Mouse (Mus musculus) midbrain, embryonic 11.5 days (tissue): ENCODE measurements around the gene Kpna6. TPM values are rescaled to one million over a fixed set of nuclear protein-coding genes. Genes with fewer than 3 reads are reported as not detected.

Source experiments
- ATAC-seq: fragments of 200-750 bp; cut with Nextera tagmentation; 2 replicates; pipeline ENCODE4 v1.8.0; 2017; ENCODE audit warnings: moderate TSS enrichment, moderate library complexity; ENCODE audit not compliant: low FRiP score
- DNase-seq: peaks from one replicate; pipeline ENCODE4 v3.0.0; 2015; ENCODE audit warnings: low spot score; ENCODE audit errors: missing footprints
- H3K27ac ChIP-seq: fragments of 300-500 bp; sonication (generic); 2 replicates; pipeline ENCODE4 v1.5.1; 2014; ENCODE audit warnings: low read depth, low read length
- H3K27me3 ChIP-seq: fragments of 300-500 bp; sonication (generic); 2 replicates; pipeline ENCODE4 v1.6.1; 2014; ENCODE audit warnings: mild to moderate bottlenecking, low read length, moderate library complexity, mixed read lengths; ENCODE audit not compliant: control insufficient read depth, insufficient read depth
- H3K36me3 ChIP-seq: fragments of 300-500 bp; sonication (generic); 2 replicates; pipeline ENCODE4 v1.6.1; 2014; ENCODE audit warnings: mild to moderate bottlenecking, low read length, moderate library complexity, mixed read lengths; ENCODE audit not compliant: control insufficient read depth, insufficient read depth
- H3K4me1 ChIP-seq: fragments of 300-500 bp; sonication (generic); 2 replicates; pipeline ENCODE4 v1.6.1; 2014; ENCODE audit warnings: low read length; ENCODE audit not compliant: control insufficient read depth, insufficient read depth
- H3K4me2 ChIP-seq: fragments of 300-500 bp; sonication (generic); 2 replicates; pipeline ENCODE4 v1.6.1; 2014; ENCODE audit warnings: mild to moderate bottlenecking, moderate library complexity
- H3K4me3 ChIP-seq: fragments of 300-500 bp; sonication (generic); 2 replicates; pipeline ENCODE4 v1.5.1; 2014; ENCODE audit warnings: low read depth, low read length
- H3K9ac ChIP-seq: fragments of 300-500 bp; sonication (generic); 2 replicates; pipeline ENCODE4 v1.6.1; 2014; ENCODE audit warnings: low read length
- H3K9me3 ChIP-seq: fragments of 300-500 bp; sonication (generic); 2 replicates; pipeline ENCODE4 v1.6.1; 2016; ENCODE audit warnings: low read length; ENCODE audit not compliant: control insufficient read depth
- WGBS: fragments of 180-500 bp; shearing (Covaris S2); extraction: QIAGEN DNeasy Blood & Tissue Kit; methylation state at CpG from one replicate; pipeline ENCODE4 v1.1.7; 2014; 5-methylcytosine and 5-hydroxymethylcytosine counted together
- polyA plus RNA-seq: library from polyadenylated mRNA; unstranded; fragments of >200 nt; fragmentation: Nextera tagmentation; extraction: Ambion mirVana; gene quantifications from 2 replicates; pipeline ENCODE4 v1.2.1, GENCODE M21; 2014

The Kpna6 gene
- polyA plus RNA-seq, 1 experiment from 2014 or later = 14.9 TPM

DNA sequence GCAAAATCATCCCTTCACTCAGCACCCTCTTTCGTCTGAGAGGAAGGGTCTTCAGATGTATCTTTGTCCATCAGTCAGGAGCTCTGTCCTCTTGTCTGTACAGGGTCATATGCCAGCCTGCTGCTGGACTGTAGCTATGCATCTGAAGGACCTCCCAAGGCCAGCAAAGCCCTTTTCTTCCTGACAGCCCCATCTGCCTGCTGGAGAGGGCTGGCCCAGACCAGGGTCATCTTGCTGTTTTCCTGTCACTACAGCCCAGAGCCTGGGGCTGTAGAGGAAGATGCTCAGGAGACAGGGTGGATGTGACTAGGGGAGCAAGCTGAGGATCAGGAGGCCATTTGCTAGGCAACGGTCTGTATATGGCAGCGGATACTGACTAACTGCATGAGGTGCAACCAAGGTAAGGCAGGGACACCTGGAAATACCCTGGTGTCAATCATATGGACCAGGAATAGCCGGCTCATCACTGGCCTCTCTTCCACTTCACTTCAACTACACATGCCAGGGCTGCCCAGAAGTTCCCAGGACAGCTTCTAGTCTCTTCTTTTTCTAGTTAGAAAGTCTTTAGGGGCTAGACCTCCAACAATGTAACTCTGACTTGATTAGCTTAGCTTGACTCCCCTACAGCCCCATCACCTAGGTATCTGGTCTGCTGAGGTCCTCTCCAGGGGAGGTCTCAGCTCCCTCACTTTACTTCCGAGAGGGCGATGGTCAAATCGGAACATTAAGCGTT, 49.6 kb downstream of the Kpna6 start:
- no peak for DNase-seq
- H3K9me3 ChIP-seq = no peaks in the 10 kb centered on the region
- H3K9ac ChIP-seq = peak overlapping the region; percentile 70
- H3K36me3 ChIP-seq = peaks cover 6% of the 10 kb centered on the region
- H3K4me1 ChIP-seq = peaks cover 32% of the 10 kb centered on the region
- H3K4me3 ChIP-seq = peak overlapping the region; percentile 51
- peak overlapping the region; percentile 78 for H3K27ac ChIP-seq
- WGBS = 20% methylated on average over 8 of the region's 8 CpGs
- no peak for ATAC-seq
- H3K4me2 ChIP-seq = peak overlapping the region; percentile 64
- H3K27me3 ChIP-seq = no peaks in the 10 kb centered on the region

- no peak for ATAC-seq
- Histone ChIP-seq H3K4me2 (peak overlapping the region; percentile 64), H3K27ac (no peak overlapping the region), H3K9ac (peak overlapping the region; percentile 70; the same call in 1 of the 2 replicates), H3K36me3 (peaks cover 3% of the 10 kb centered on the region; the same call in 1 of the 2 replicates), H3K4me3 (no peak overlapping the region; the same call in 1 of the 2 replicates), H3K27me3 (no peaks in the 10 kb centered on the region), H3K4me1 (peaks cover 32% of the 10 kb centered on the region), H3K9me3 (no peaks in the 10 kb centered on the region)
- WGBS = 79% methylated on average over 11 of the region's 11 CpGs
- DNase-seq = no peak
Measured at GRCm38 (mm10) chr4:129622120-129622802, 50.3 kb downstream of the Kpna6 start.

DNA sequence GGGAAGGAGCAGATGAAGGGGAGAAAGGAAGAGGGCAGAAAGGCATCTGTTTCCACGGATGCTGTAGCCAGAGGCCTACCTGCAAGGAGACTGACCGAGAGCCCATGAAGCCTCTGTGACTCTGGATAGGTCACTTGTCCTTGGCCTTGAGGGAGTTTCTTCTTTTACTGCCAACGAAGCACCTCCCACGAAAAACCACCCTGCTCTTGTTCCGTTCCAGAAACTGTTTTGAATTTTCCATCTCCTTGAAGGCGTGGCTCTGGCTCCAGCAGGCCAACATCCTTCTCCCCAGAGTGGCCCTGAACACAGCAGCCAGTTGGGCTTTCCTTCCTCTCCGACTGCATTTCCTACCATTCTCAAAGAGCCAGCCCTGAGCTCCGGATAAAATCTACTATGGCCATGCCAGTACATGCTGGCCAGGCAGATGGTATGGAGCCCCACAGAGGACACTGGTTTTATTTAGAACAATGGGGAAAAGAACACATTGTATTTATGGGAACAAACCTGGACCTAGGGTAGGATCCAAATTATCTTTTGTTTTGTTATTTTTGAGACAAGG, 51.2 kb downstream of the Kpna6 start:
- no peak overlapping the region for H3K27ac ChIP-seq
- WGBS = 84% methylated on average over 8 of the region's 8 CpGs
- no peak overlapping the region for H3K4me3 ChIP-seq
- peaks cover 32% of the 10 kb centered on the region for H3K4me1 ChIP-seq
- H3K9ac ChIP-seq = no peak overlapping the region
- no peak for ATAC-seq
- no peaks in the 10 kb centered on the region for H3K36me3 ChIP-seq
- no peaks in the 10 kb centered on the region for H3K27me3 ChIP-seq
- DNase-seq = no peak
- no peak overlapping the region for H3K4me2 ChIP-seq
- H3K9me3 ChIP-seq = no peaks in the 10 kb centered on the region

DNA sequence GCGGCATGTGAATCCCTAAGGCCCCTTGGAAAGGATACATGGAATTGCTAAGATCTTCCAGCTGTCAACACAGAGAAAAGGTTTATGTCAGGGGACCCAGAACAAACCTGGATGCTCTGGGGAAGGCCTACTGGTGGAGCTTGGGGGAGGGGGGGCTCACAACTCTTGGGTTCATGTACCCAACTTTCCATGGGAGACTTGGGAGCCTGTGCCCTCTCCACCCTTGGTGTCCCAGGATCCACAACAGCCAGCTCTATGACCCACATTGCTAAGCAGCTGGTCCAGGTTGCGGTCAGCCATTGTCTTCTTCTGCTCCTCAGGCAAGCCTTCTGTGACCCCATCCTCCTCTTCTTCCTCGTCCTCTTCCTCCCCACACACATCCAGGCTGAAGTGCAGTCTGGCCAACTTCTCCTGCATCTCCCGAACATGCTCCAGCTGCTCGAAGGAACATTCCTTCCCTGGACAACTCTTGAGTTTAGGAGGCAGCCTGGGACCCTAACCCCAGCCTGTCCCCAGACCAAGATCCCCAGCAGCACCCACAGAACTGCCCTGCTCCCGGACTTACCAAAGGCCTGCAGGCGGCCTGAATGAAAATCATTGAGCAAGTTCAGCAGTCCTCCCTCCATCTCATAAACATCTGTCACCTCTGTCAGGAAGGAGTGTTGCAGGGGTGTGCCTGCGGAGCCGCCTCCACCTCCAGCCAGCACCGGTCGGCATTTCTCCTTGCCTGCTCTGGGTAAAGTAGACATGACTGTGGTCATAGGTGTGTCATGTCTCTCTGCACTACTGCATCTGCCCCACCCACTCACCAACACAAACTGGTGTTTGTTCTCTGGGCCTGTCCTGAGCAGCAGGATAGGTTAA, 51.9 kb downstream of the Kpna6 start:
- Histone ChIP-seq H3K4me2 (no peak overlapping the region), H3K4me3 (no peak overlapping the region), H3K4me1 (peaks cover 31% of the 10 kb centered on the region), H3K9me3 (no peaks in the 10 kb centered on the region), H3K27me3 (no peaks in the 10 kb centered on the region), H3K9ac (no peak overlapping the region), H3K36me3 (no peaks in the 10 kb centered on the region), H3K27ac (no peak overlapping the region)
- DNase-seq (no peak), ATAC-seq (no peak)
- 91% methylated on average over 11 of the region's 11 CpGs for WGBS

DNA sequence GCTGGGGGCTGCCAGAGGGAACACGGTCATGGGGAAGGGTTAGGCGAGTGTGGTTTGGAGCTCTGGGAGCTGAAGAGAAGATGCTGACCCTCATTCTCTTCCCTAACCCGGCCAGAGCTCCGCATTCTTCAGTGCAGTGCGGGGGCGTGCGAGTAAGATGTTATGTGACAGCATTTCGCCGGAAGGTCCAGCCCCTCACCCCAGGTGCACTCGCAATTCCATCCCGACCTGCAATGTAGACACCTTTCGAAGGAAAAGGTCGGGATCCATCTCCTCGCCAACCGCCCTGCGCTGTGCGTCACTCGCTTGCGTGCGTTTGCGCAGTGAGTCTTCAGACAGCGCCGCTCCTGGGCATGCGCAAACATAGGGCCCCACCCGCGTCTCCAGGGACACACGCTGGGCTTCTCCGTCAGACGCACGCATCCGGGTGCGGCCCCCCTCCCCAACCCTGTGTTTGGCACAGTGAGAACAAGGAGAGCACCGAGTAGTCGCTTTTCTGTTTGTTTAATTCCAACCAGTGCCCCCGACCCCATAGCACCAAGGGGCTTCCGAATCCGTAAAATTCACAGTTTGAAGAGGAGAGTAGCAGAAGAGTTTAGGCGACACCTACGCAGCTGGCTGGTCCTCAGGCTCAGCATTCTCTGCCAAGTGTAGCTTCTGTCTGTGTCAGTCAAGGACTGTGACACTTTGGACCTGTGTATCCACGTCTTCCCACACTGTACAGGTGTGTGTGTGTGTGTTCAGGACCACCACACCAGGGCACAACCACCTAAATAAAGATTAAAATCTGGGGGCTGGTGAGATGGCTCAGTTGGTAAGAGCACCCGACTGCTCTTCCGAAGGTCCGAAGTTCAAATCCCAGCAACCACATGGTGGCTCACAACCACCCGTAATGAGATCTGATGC, 53.5 kb downstream of the Kpna6 start, which contains the start of gene Iqcc:
Iqcc (minus strand) TSS at position 314 of the 906 bp plus-strand sequence.
- WGBS = 4% methylated on average over 43 of the region's 44 CpGs

GRCm38 (mm10) chr4:129618031-129618430, 54.5 kb downstream of the Kpna6 start:
- H3K4me1 ChIP-seq = peaks cover 14% of the 10 kb centered on the region
- no peak for ATAC-seq
- H3K9ac ChIP-seq = peak overlapping the region; percentile 67
- 94% methylated on average over 5 of the region's 5 CpGs for WGBS
- H3K4me2 ChIP-seq = peak overlapping the region; percentile 62
- H3K9me3 ChIP-seq = no peaks in the 10 kb centered on the region
- no peaks in the 10 kb centered on the region for H3K36me3 ChIP-seq
- no peaks in the 10 kb centered on the region for H3K27me3 ChIP-seq
- no peak overlapping the region for H3K27ac ChIP-seq
- DNase-seq = no peak
- H3K4me3 ChIP-seq = peak overlapping the region; percentile 47

More for the DNA sequence above, 53.5 kb downstream of the Kpna6 start, which contains the start of gene Iqcc:
- no peaks in the 10 kb centered on the region for H3K27me3 ChIP-seq
- H3K9me3 ChIP-seq = no peaks in the 10 kb centered on the region
- no peaks in the 10 kb centered on the region for H3K36me3 ChIP-seq
- peak within 1 kb of the TSS; percentile 71; the same call in 1 of the 2 replicates for H3K27ac ChIP-seq
- H3K4me1 ChIP-seq = peaks cover 16% of the 10 kb centered on the region
- DNase-seq (peak; percentile 99), ATAC-seq (peak; percentile 90)
- H3K4me2 ChIP-seq = peak within 1 kb of the TSS; percentile 62
- H3K4me3 ChIP-seq = peak within 1 kb of the TSS; percentile 47
- H3K9ac ChIP-seq = peak within 1 kb of the TSS; percentile 67

DNA sequence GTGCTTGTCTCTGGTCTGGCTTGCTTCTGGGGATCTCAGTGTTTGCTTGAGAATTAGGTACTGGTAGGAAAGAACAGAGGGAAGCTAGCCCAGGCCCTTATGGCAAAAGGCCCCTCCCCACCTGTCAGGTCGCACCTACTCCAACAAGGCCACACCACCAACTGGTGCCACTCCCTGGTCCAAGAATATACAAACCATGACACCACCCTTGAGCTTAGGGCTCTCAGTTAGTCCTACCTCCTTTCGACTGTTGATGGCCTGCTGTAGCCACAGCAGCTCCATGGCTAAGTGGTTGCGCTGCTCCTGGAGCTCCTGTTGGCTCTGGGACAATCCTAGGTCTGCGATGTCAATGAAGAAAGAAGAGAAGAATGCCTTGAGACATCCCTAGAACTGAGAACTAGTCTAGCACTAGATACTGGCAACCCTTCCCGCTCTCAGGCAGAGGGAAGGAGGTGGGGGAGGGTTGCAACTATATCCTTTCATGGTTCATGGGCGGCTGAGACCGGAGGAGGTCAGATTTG, 55.4 kb downstream of the Kpna6 start:
- no peak overlapping the region for H3K27ac ChIP-seq
- H3K9ac ChIP-seq = no peak overlapping the region
- H3K27me3 ChIP-seq = no peaks in the 10 kb centered on the region
- no peaks in the 10 kb centered on the region for H3K9me3 ChIP-seq
- ATAC-seq = no peak
- no peak overlapping the region for H3K4me2 ChIP-seq
- H3K36me3 ChIP-seq = no peaks in the 10 kb centered on the region
- no peak overlapping the region for H3K4me3 ChIP-seq
- peaks cover 8% of the 10 kb centered on the region for H3K4me1 ChIP-seq
- WGBS = 97% methylated on average over 7 of the region's 7 CpGs
- no peak for DNase-seq

GRCm38 (mm10) chr4:129616631-129617030, 55.9 kb downstream of the Kpna6 start:
- no peak overlapping the region for H3K4me2 ChIP-seq
- no peaks in the 10 kb centered on the region for H3K9me3 ChIP-seq
- H3K4me1 ChIP-seq = peaks cover 8% of the 10 kb centered on the region
- 87% methylated on average over 3 of the region's 3 CpGs for WGBS
- H3K9ac ChIP-seq = no peak overlapping the region
- no peak overlapping the region for H3K27ac ChIP-seq
- no peak overlapping the region for H3K4me3 ChIP-seq
- H3K27me3 ChIP-seq = no peaks in the 10 kb centered on the region
- DNase-seq = no peak
- ATAC-seq = no peak
- H3K36me3 ChIP-seq = no peaks in the 10 kb centered on the region
